Mouse (Mus musculus) lung, adult 2 months (tissue): ENCODE data around the gene 1700018G05Rik. TPM values are rescaled to one million over a fixed set of nuclear protein-coding genes. Genes with fewer than 3 reads are reported as not detected.

Source experiments
- DNase-seq: peaks from one replicate; pipeline ENCODE4 v3.0.0; 2022
- H3K4me1 ChIP-seq: fragments of 200-500 bp; 2 replicates; pipeline ENCODE4 v1.6.1; 2011; ENCODE audit warnings: low read length; ENCODE audit not compliant: control insufficient read depth, insufficient read depth
- H3K4me3 ChIP-seq: fragments of 200-500 bp; replicated peaks from 2 replicates; pipeline ENCODE3; 2011; ENCODE audit warnings: low read depth, mild to moderate bottlenecking, control low read depth, low read length; ENCODE audit errors: extremely low read depth
- CTCF ChIP-seq: fragments of 200-500 bp; IDR thresholded peaks from 2 replicates; pipeline ENCODE4 v1.5.1; 2011; ENCODE audit warnings: mild to moderate bottlenecking, low read length, control low read depth; ENCODE audit not compliant: insufficient read depth
- POLR2A ChIP-seq: fragments of 200-500 bp; IDR thresholded peaks from 2 replicates; pipeline ENCODE4 v1.6.1; 2011; ENCODE audit warnings: low read depth, mild to moderate bottlenecking, control low read depth, low read length, borderline replicate concordance; ENCODE audit errors: extremely low read depth
- WGBS: fragments of 180-500 bp; shearing (Covaris S2); methylation state at CpG from one replicate; pipeline ENCODE4 v1.1.7; 2018; 5-methylcytosine and 5-hydroxymethylcytosine counted together
- polyA plus RNA-seq: library from polyadenylated mRNA; depleted of rRNA; stranded (reverse); fragments of >200 nt; gene quantifications from 2 replicates; pipeline ENCODE4 v1.2.3, GENCODE M21; 2012; rRNA removed

Gene 1700018G05Rik
- polyA plus RNA-seq, 1 experiment, result not detected

DNA sequence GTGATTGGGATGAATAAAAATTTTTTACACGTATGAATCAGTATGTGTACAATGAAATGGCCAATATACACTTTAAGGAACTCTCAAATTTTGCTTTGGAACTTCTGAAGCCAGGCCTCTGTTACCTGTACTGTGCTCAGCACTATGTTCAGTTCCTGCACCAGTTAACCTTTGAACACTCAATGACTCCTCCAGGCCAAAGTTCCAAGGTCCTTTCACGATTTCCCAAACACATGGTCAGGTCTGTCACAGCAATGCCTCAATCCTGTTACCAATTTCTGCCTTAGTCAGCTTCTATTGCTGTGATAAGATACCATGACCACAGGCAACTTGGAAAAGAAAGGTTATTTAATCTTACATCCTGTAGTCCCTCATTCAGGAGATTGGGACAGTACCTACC lies 32.4 kb downstream of the 1700018G05Rik start:
- DNase-seq, result no peak
- TF ChIP-seq CTCF (no peak), POLR2A (no peak)
- Histone ChIP-seq H3K4me3 (no peak overlapping the region), H3K4me1 (no peaks in the 10 kb centered on the region)
- 42% methylated on average over 2 of the region's 2 CpGs for WGBS

Other genes starting within 250 kb of the 1700018G05Rik start
- not detected in 2 replicates for gene Gm3880, start 241.4 kb upstream of the 1700018G05Rik start, polyA plus RNA-seq
- gene Gm9112, start 220.7 kb upstream of the 1700018G05Rik start, polyA plus RNA-seq, result not detected in 2 replicates
- not detected in 2 replicates for gene Dmrtc1b, start 220.5 kb upstream of the 1700018G05Rik start, polyA plus RNA-seq
- gene Dmrtc1c1, start 125.4 kb upstream of the 1700018G05Rik start, polyA plus RNA-seq, result not detected in 2 replicates
- not detected in 2 replicates for gene Dmrtc1c2, start 73.8 kb upstream of the 1700018G05Rik start, polyA plus RNA-seq
- not detected in 2 replicates for gene 1700031F05Rik, start 60.4 kb upstream of the 1700018G05Rik start, polyA plus RNA-seq
- gene Dmrtc1a, start 19.7 kb upstream of the 1700018G05Rik start, polyA plus RNA-seq, result 0.53 and 1.2 TPM in 2 replicates
- not detected in 2 replicates for gene 1700011M02Rik, start 19.5 kb upstream of the 1700018G05Rik start, polyA plus RNA-seq